Comparison of ENCODE assay signal across 8 mouse cellular contexts in genomic region chr13:64312916-64313289, GRCm38 (mm10). TPM values are rescaled to one million over a fixed set of nuclear protein-coding genes. Genes with fewer than 3 reads are reported as not detected.
DNase-seq lines count a peak whose midpoint lies in the region; ATAC-seq and TF ChIP-seq lines count a peak whose summit lies in the region.

No protein-coding gene starts in this region.

- peak overlapping the region; percentile 78 for H3K27ac ChIP-seq in heart, embryonic 13.5 days (replicated peaks)
- H3K27ac ChIP-seq in MEL (ENCODE audit: control insufficient read depth, low read depth, low read length) = peak overlapping the region; percentile 11; the same call in 1 of the 2 replicates
- no peak overlapping the region for H3K27ac ChIP-seq in hindbrain, embryonic 12.5 days

- no peak for TF ChIP-seq CTCF in MEL (IDR thresholded peaks at IDR 0.05 in 2 of 3, conservative IDR thresholded peaks at IDR 0.05 in 1 of 3; ENCODE audit: control insufficient read depth in 1 of 3, insufficient read depth in 1 of 3, low read depth in 2 of 3, low read length in 3 of 3, poor library complexity in 1 of 3, severe bottlenecking in 1 of 3)

- peaks cover 7% of the 10 kb centered on the region for H3K36me3 ChIP-seq in heart, embryonic 13.5 days
- peaks cover 0 to 2% of the 10 kb centered on the region in 2 experiments; a peak in 1 of 4 replicates for H3K36me3 ChIP-seq in MEL (ENCODE audit: control insufficient read depth in 1 of 2, insufficient read depth in 2 of 2, low read length in 2 of 2)
- H3K36me3 ChIP-seq in hindbrain, embryonic 12.5 days = no peaks in the 10 kb centered on the region

- TF ChIP-seq POLR2A in MEL (IDR thresholded peaks at IDR 0.05; ENCODE audit: control insufficient read depth in 1 of 2, insufficient read depth in 1 of 2, low read depth in 1 of 2, low read length in 2 of 2, poor library complexity in 1 of 2) = no peak

- DNase-seq in heart, adult 11 months = no peak
- DNase-seq in MEL (ENCODE audit: low read depth, low spot score) = no peak
- no peak for DNase-seq in Muller cell, postnatal 12 days (ENCODE audit: inconsistent ontology term)
- DNase-seq in adrenal gland, postnatal 25 days = no peak
- DNase-seq in urinary bladder, adult 18-20 months (ENCODE audit: low spot score in 2 of 2) = no peak

- no peaks in the 10 kb centered on the region for H3K9me3 ChIP-seq in heart, embryonic 13.5 days
- no peaks in the 10 kb centered on the region for H3K9me3 ChIP-seq in MEL (replicated peaks; ENCODE audit: insufficient read depth, low read length)
- no peaks in the 10 kb centered on the region for H3K9me3 ChIP-seq in hindbrain, embryonic 12.5 days (replicated peaks)

- peak overlapping the region; percentile 74 for H3K4me3 ChIP-seq in heart, embryonic 13.5 days
- H3K4me3 ChIP-seq in MEL (ENCODE audit: control insufficient read depth in 1 of 2, insufficient read depth in 1 of 2, low read depth in 2 of 2, low read length in 2 of 2) = peak overlapping the region; percentile 53 to 93
- H3K4me3 ChIP-seq in hindbrain, embryonic 12.5 days = peak overlapping the region; percentile 57

- H3K27me3 ChIP-seq in heart, embryonic 13.5 days (replicated peaks) = no peaks in the 10 kb centered on the region
- H3K27me3 ChIP-seq in MEL (ENCODE audit: control insufficient read depth in 1 of 2, insufficient read depth in 2 of 2, low read length in 2 of 2) = no peaks in the 10 kb centered on the region
- H3K27me3 ChIP-seq in hindbrain, embryonic 12.5 days = no peaks in the 10 kb centered on the region

- H3K4me1 ChIP-seq in heart, embryonic 13.5 days = peaks cover 35% of the 10 kb centered on the region
- peaks cover 0 to 3% of the 10 kb centered on the region in 2 experiments; a peak in 1 of 4 replicates for H3K4me1 ChIP-seq in MEL (ENCODE audit: control insufficient read depth in 1 of 2, insufficient read depth in 2 of 2, low read length in 2 of 2)
- H3K4me1 ChIP-seq in hindbrain, embryonic 12.5 days = 0 out of 2 replicates have a peak, but pooled peaks cover 4% of the 10 kb centered on the region

- 2% methylated on average over 2 of the region's 2 CpGs for WGBS in heart, embryonic 13.5 days
- WGBS in hindbrain, embryonic 12.5 days = 2% methylated on average over 2 of the region's 2 CpGs

- no peak for TF ChIP-seq RAD21 in MEL (IDR thresholded peaks at IDR 0.05; ENCODE audit: low read depth, low read length)

- no peaks in the 10 kb centered on the region; the same call in 1 of the 2 replicates for H3K79me2 ChIP-seq in MEL (ENCODE audit: control insufficient read depth, insufficient read depth, low read length, poor library complexity)

- no peak for TF ChIP-seq EP300 in MEL (IDR thresholded peaks at IDR 0.05; ENCODE audit: low read depth in 1 of 2, low read length in 2 of 2)

- H3K4me2 ChIP-seq in heart, embryonic 13.5 days = peak overlapping the region; percentile 73
- peak overlapping the region; percentile 62 for H3K4me2 ChIP-seq in hindbrain, embryonic 12.5 days (replicated peaks)

- peak overlapping the region; percentile 74 for H3K9ac ChIP-seq in heart, embryonic 13.5 days
- H3K9ac ChIP-seq in MEL (ENCODE audit: control insufficient read depth, low read depth, low read length, poor library complexity, severe bottlenecking) = peak overlapping the region; percentile 23
- H3K9ac ChIP-seq in hindbrain, embryonic 12.5 days = peak overlapping the region; percentile 63; the same call in 1 of the 2 replicates

- ATAC-seq in heart, embryonic 13.5 days (ENCODE audit: extremely low read depth, insufficient number of reproducible peaks, low FRiP score, low TSS enrichment) = no peak
- peak; percentile 70 for ATAC-seq in hindbrain, embryonic 12.5 days (ENCODE audit: low FRiP score)
- ATAC-seq in megakaryocyte-erythroid progenitor cell, adult 5-6 weeks (replicated peaks; ENCODE audit: low FRiP score, low TSS enrichment, poor library complexity, severe bottlenecking) = peak; percentile 46

TF ChIP-seq in MEL, 35 proteins besides CTCF, POLR2A, EP300 and RAD21:
- TF ChIP-seq TBP (IDR thresholded peaks at IDR 0.05; ENCODE audit: low read depth, low read length) (0 out of 2 replicates have a peak, but pooled peaks have one; percentile 5), GATA1 (IDR thresholded peaks at IDR 0.05; ENCODE audit: low read depth, low read length) (0 out of 2 replicates have a peak, but pooled peaks have one; percentile 40), MEF2A (IDR thresholded peaks at IDR 0.05; ENCODE audit: extremely low read depth, insufficient replicate concordance, low read depth, low read length, poor library complexity, severe bottlenecking) (no peak)

RNA-seq across cellular contexts. Expression of gene Aaed1, which starts 0.4 kb away (rescaled TPM):
- 62.9 and 68.6 TPM in 2 replicates for polyA plus RNA-seq in heart, embryonic 13.5 days (2015; fragmentation: Nextera tagmentation; extraction: Ambion mirVana)
- 4.2 and 4.4 TPM in 2 replicates for total RNA-seq in MEL (2012; rRNA removed)
- polyA plus RNA-seq in MEL (2012; ENCODE audit: insufficient read depth in 1 of 2, insufficient read length in 2 of 2, low read depth in 1 of 2, low replicate concordance in 2 of 2, missing spikeins in 1 of 2) = 100 to 1,000 TPM in 1 of 2 experiments, 10 to 100 TPM in 1; 13.5 to 190 TPM
- polyA plus RNA-seq in hindbrain, embryonic 12.5 days (2016; fragmentation: Nextera tagmentation; extraction: Ambion mirVana) = 21.0 and 25.9 TPM in 2 replicates
- total RNA-seq in megakaryocyte-erythroid progenitor cell, adult 5-6 weeks (2014; fragmentation: Nextera tagmentation) = 20.4 and 26.9 TPM in 2 replicates
- total RNA-seq in megakaryocyte-erythroid progenitor cell, adult 5-6 weeks (2017) = 56.5 and 65.2 TPM in 2 replicates
- total RNA-seq in adrenal gland, postnatal 25 days (2021) = 47.8 and 54.8 TPM in 2 replicates

RNA-seq across cellular contexts. Expression of gene Cdc14b, which starts 37.8 kb away (rescaled TPM):
- 16.3 and 17.4 TPM in 2 replicates for polyA plus RNA-seq in heart, embryonic 13.5 days (2015; fragmentation: Nextera tagmentation; extraction: Ambion mirVana)
- 18.7 and 22.2 TPM in 2 replicates for total RNA-seq in MEL (2012; rRNA removed)
- 10 to 100 TPM in 1 of 2 experiments, not detected in 1; 28.3 TPM for polyA plus RNA-seq in MEL (2012; ENCODE audit: insufficient read depth in 1 of 2, insufficient read length in 2 of 2, low read depth in 1 of 2, low replicate concordance in 2 of 2, missing spikeins in 1 of 2)
- 10.2 and 12.5 TPM in 2 replicates for polyA plus RNA-seq in hindbrain, embryonic 12.5 days (2016; fragmentation: Nextera tagmentation; extraction: Ambion mirVana)
- total RNA-seq in megakaryocyte-erythroid progenitor cell, adult 5-6 weeks (2014; fragmentation: Nextera tagmentation) = 1.9 and 2.9 TPM in 2 replicates
- total RNA-seq in megakaryocyte-erythroid progenitor cell, adult 5-6 weeks (2017) = 0.50 and 4.8 TPM in 2 replicates
- total RNA-seq in adrenal gland, postnatal 25 days (2021) = 9.7 and 10.2 TPM in 2 replicates

RNA-seq across cellular contexts. Expression of gene Ctsl, which starts 57.8 kb away (rescaled TPM):
- polyA plus RNA-seq in heart, embryonic 13.5 days (2015; fragmentation: Nextera tagmentation; extraction: Ambion mirVana) = 257 and 294 TPM in 2 replicates
- 20.1 and 22.5 TPM in 2 replicates for total RNA-seq in MEL (2012; rRNA removed)
- 10 to 100 TPM in 1 of 2 experiments, not detected in 1; 39.2 TPM for polyA plus RNA-seq in MEL (2012; ENCODE audit: insufficient read depth in 1 of 2, insufficient read length in 2 of 2, low read depth in 1 of 2, low replicate concordance in 2 of 2, missing spikeins in 1 of 2)
- polyA plus RNA-seq in hindbrain, embryonic 12.5 days (2016; fragmentation: Nextera tagmentation; extraction: Ambion mirVana) = 111 and 124 TPM in 2 replicates
- total RNA-seq in megakaryocyte-erythroid progenitor cell, adult 5-6 weeks (2014; fragmentation: Nextera tagmentation) = 16.2 and 27.8 TPM in 2 replicates
- 53.0 and 118 TPM in 2 replicates for total RNA-seq in megakaryocyte-erythroid progenitor cell, adult 5-6 weeks (2017)
- 784 and 797 TPM in 2 replicates for total RNA-seq in adrenal gland, postnatal 25 days (2021)

Comparison
In these comparisons a context has a peak if more than half of its experiments do, and no peak if none do; other contexts are left out.
1. H3K9ac ChIP-seq: peak in every context shown above with its lines; median percentile 74 in heart, embryonic 13.5 days; 63 in hindbrain, embryonic 12.5 days; 23 in MEL.